Mouse (Mus musculus) cerebellum, adult 8-10 months (tissue): ENCODE data around the gene Tdp1.

Experiments
- DNase-seq: peaks from one replicate; pipeline ENCODE4 v3.0.0; 2022

Tdp1 gene

DNA sequence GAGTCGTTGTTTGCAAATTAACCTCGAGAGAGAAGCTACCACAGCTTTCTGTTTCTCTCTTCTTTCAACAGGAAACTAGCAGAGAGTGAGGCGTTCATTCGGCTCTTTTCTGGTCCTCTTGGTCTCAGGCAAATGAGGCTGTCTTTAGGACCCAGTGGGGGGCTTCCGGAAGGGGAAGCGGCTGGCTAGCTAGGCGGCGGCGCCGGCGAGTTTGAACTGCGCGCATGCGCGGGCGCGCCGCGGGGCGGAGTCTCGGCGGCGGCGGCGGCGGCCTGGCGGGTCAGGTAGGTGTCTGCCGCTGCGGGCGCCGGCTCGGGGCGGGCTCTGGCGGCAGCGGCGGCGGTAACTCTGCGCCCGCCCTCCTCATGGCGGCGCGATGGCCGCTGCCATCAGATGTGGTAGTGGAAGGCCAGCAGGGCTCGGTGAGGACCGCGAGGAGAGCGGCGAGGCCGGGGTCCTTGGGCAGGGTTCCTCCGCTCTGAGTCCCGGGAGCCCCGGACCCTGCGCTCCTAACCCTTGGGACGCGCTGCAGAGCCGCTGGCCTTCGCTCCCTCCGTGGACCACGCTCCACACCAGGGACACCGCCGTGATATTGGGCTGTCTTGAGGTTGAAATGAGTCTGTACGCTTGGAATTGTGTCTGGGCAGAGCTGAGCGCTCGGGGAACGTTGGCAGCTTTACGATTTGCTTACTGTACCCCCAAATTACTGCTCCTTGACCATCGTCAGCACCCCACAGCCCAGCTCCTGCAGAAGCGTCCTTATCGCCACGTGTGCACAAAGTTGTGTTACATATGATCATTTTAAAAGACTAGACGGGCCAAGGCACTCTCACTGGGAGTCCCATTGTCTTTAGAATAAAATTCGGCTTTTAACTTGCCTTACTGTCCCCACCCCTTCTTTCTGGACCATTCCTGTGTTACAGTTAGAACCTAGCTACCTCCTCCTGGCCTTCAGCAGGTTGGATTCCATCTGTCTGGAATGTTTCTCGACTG is at the start of gene Tdp1, which contains the start of gene Efcab11:
Gene Tdp1 (plus strand): TSS at position 249 of the 993 bp plus-strand sequence.
Gene Efcab11 (minus strand): TSS at position 171 of the 993 bp plus-strand sequence.
- peak; percentile 93 for DNase-seq

DNA sequence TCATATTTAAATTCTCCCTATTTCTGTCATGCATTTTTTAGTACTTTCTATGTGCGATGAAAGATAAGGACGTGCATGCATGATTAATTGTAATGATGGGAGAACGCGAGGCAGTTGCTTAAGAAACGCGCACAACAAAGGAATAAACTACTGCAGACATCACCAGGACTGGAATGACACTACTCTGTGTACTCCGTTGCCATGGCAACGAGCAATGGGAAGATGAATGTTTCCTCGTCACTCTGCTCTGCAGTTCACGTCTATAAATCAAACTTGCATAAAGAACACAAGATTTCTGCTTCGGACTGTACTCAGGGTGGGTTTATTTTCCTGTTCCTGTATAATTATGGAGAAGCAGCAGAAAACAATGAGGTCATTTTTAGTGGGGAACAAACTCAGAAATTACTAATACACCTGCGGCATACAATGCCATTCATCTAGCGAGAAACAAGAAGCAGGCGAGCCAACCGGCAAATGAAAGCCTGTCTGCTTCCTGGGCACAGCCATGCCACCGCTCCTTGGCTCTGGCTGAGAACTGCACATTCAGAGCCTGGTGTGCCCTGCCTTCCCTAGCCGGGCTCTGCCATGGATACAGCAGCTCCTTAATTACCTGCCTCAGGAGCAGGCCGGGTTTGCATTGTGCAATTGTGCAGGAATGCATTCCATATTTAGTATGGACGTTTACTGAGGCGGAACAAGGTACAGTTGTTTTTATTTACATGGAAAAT is 47.7 kb upstream of the Tdp1 start:
- peak; percentile 28 for DNase-seq

DNA sequence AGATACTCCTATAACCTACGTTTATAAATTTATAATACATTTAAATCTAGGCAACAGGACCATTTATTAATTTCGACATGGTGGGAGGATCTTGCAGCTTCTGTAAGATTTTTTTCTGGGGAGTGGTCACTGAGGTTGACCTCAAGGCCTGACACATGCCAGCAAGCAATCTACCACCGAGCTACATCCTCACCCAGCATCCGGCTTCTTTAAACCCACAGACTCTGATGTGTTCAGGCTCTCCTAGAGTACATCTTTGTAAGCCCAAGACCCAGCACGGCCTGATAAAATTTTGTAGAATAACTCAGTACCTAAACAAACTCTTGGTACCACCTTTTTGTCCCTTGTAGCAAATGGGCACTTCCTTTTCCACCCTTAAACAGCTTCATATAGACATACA is 46.8 kb upstream of the Tdp1 start:
- no peak for DNase-seq

DNA sequence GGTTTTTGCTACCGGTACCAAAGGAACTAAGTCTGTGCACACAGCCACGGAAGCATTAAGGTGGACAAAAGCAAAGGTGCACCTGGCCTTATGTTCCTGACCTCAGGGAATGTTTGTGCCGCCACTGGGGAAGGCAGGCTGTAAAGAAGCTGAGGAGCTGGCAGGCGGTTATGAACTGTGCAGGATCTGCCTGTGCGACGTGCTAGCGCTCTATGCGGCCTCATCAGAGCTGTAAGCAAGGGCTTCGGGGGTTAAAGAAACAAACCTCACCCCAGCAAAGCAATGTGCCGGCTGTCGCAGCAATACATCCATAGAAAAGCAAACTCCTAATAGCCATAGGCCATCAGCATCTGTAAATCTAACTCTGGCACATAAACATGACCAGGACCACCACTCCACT is 46.2 kb upstream of the Tdp1 start:
- DNase-seq, result no peak

DNA sequence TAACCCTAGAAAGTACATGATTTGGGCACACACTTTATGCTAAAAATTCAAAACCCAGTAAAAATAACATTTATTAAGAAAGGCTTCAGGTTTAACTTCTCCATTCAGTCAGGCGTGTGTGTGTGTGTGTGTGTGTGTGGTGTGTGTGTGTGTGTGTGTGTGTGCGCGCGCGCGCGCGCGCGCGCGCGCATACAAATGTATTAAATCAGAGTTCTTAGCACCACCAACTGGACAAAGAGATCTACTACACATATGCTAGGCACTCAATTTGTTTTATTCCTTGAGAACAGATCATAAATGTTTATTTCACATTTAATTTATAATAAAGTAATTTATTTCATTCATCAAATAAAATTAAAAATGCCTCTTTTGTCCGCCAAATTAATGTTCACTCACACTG is 45.6 kb upstream of the Tdp1 start:
- no peak for DNase-seq

DNA sequence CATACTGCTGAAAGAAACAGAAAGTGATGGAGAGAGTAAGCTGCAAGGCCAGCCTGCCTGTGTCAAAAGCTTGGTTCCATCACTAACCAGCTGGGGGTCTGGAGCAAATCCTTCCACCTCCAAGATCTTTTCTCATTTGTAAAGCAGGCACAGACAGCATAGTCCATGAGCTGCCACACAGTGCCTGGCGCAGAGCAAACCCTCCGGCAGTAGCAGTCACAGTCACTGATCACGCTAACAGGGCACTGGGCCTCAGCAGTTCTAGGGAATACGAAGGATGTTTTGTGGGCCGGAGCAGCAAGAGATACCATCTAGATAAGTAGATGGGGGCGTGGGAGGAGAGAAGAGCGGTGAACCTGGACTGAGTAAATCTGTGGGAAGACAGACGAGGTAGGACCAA is 39.4 kb upstream of the Tdp1 start:
- DNase-seq, result no peak

DNA sequence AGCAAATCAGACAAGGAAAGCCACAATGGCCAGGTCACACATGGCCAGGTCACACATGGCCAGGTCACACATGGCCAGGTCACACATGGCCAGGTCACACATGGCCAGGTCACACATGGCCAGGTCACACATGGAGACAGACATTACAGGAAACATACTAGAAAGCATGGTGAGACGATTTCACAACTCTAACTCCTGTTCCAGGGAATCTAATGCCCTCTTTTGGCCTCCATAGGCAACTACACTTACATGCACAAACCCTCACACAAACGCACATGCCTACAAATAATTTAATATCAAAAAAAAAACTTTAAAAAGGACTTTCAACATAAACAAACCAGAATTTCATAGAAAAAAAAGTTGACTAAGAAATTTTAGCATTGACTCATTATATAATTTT is 34.3 kb upstream of the Tdp1 start:
- no peak for DNase-seq

DNA sequence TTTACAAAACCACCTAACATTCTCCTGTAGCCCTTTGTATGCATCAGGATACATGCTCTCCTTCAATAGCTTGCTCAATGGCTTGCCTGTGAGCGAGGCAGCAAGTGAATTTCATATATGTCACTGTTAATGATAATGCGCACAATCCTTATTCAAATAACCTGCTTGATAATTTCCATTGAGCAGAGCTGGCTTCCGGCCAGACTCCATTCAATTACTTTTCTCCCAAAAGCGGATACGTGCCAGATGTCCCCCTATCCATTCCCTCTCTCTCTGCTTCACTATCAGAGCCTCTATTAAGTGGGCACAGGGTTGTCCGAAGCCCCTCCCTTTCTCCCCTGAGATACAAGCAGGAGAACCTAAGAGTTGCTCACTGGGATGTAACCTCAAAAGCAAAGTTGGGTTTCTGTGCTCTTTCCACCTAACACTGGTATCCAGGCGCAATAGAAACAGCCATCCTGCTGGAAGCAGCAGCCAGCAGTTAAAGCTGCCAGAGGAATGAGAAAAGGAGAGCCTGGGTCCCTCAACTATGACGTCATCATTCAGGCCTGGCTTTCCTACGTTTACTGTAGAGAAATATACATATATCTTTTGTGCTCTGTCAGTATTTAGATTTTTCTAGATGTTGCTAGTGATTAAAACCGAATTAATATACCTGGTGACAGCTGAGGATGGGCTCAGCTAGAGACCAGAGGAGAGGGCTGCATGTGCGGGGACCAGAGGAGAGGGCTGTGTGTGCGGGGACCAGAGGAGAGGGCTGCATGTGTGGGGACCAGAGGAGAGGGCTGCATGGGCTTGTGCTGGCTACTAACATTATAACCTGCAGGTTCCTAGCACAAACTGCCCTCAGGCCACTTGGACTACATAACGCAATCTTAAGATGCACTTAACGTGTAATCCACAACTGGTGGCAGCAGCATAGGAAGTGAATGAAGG is 30.7 kb upstream of the Tdp1 start:
- DNase-seq, result no peak

DNA sequence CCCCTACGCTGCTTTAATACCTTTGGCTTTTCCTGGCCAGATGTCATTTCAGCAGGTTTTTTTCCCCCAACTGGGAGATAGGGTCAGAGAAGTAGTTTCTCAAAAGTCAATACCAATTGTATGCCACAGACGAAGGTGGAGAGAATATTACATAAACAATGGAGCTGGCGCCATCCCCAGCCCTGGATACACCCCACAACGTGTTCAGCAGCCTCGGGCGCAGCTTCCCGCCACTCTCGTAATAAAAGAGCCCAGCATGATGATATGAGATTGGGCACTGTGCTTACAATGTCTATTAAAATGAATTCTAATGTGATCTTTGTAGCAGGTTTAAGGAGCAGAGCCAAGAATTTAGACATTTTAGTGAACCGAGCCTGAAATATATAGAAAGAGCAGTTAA is 28.3 kb upstream of the Tdp1 start:
- DNase-seq, result no peak

DNA sequence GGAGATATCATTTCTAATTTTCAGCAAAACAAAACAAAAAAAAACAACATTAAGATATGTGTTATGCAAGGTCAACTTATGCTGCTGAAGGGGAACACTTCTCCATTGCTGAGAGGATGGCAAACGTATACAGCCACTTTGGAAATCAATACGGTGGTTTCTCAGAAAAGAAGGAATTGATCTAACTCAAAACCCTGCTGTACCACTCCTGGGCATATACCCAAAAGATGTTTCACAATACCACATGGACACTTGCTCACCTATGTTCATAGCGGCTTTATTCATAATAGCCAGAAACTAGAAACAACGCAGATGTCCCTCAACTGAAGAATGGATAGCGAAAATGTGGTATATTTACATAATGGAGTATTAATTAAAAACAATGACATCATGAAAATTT is 25.7 kb upstream of the Tdp1 start:
- DNase-seq, result no peak

DNA sequence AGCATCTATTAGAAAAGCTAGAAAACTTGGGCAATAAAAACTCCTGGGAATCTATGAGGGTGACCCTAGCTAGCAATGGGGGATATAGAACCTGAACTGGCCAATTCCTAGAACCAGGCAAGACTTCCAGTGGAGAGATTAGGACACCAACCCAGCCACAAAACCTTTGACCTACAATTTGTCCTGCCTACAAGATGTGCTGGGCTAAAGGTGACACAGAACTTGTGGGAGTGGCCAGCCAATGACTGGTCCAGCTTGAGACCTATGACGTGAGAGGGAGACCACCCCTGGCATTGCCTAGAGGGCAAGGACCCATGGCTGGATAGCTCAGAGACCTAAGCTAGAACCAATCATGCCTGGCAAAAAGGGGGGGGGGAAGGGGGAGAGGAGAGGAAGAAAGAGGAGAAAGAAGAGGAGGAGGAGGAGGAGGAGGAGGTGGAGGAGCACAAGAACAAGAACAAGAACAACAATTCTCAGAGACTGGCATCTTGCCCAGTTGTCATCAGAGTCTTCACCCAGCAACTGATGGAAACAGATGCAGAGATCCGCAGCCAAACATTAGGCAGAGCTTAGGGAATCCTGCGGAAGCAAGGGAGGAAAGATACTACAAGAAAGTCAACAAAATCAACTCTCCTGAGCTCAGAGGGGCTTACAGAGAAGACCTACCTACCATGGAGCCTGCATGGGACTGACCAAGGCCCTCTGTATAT is 24.8 kb upstream of the Tdp1 start:
- DNase-seq, result no peak

DNA sequence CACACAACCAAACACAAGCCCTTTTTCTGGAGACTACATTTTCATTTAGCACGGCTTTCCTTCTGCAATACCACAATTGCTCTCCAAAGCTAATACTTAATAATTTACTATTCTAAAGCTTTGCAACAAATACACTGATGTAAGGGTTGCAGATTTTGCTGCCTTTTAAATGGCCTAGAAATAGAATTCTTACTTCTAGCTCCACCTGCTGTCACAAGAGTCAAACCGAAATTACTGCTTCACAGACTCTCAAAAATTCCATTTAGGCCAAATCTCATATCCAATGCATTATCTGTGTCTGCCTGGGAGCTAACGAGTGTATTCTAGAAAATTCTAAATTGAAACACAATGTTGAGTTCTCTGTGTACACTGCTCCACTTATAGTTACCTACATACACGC is 23.3 kb upstream of the Tdp1 start:
- DNase-seq, result no peak

DNA sequence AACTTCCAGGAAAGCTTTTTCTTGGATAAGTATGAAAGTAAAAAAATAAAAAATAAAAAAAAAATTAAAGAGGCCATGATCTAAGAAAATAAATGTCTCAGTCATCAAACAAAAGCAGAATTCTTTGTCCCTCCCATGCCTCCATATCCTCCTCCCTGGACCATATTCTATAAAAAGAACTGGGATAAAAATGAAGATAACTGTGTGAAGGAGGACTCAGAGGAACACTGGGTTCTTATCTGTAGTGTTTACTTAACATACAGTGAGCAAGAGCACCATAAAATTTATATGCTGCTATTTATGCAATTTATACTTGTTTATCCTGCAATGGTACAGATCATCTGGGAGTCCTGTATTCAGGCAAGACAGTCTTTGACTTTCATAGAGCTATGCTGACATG is 19.7 kb upstream of the Tdp1 start:
- no peak for DNase-seq

DNA sequence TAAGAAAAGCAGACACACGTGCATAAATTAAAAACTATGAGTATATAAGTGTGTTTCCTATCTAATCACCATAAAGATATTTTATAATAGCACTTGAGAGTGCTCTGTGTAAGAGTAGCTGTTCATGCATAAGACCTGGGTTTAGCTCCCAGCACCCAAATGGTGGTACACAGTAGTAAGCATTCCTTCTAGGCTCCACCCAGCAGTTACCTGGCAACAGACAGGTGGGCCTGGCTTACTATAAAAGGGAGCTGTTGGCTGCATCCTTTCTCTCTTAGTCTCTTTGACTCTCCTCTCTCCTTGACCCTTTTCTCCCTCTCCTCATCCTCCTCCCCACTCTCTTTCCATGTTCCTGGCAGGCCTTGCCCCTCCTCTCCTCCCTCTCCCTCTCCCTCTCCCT is 15.5 kb upstream of the Tdp1 start:
- no peak for DNase-seq

DNA sequence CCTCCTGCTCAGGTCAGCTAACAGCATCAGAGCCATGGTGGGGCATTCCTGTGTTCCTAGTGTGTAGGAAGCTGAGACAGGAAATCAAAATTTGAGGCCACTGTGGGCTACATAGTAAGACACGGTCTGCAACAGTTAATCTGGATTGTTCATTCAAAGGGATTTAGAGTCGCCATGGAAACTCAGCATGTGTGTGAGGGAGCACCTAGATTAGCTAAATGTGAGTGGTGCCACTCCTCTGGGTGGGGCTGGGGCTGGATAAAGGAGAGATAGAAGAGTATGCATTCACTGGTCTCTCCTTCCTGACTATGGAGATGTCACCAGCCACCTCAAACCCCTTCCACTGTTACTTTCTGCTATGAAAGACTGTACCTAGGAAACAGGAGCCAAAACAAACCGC is 10.9 kb upstream of the Tdp1 start:
- no peak for DNase-seq

DNA sequence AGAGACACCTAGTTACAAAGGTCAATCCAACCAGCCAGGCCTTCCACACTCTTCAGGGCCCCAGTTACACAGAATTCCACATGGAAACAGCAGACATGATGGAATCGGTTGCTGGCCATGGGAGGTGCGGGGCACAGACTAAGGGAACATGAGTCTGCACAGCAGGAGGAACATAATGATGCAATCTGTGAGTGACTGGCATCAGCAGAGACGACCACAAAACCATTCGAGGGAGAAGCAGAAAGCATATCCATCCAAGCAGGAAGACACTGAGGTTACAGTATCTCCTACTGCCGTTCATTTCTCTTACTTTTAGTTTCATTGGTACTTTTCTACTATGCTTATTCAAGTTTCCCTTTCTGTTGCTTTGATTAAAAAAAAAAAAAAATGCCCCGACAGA is 9.7 kb upstream of the Tdp1 start:
- DNase-seq, result no peak

DNA sequence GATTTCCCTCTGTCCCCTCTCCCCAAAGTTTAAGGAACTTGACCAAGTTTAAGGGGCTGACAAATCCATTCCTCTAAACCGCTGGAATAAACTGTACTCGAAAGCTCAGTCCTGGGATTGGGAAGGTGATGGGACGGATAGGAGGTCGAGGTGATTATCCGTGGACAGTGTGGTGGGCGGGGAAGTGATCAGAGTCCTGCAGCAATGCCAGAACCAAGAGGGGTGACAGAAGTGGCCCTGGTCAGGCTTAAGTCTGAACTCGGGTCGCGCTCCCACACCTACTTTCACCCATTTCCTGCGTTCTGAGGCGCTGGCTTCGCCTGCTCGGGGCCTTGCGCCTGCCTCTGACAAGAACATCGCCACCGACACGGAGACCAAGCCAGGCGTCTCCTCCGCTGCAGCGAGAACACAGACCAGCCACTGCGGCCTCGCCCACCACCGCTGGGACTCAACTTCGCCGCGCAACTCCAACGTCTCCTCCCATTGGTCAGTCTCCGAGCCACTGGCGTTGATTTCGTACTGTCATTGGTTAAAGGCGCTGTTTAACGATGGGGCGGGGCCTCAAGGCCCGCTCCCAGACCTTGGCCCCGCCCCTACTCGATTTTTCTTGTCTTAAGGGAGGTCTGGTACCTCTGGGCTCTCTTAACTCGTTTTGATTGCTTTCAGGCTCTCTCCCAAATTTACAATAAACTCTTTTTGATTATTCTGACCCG is 1.2 kb upstream of the Tdp1 start:
- DNase-seq, result peak; percentile 72

DNA sequence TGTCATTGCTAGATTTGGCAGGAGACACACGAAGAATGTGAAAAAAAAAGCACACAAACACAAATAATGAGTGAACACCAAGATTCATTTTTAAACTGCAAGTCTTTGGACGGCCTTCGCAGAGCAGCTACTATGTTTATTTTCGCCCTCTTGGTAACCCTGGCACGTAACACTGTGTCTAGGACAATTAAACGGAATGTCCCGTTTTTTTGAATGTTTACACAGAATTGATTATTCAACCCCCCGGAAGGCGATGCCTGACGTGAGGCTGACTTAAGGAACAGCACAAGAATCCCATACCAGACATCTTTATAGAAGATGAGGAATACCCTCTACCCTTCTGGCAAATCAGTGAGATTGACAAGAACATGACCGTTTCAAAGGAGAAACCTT is 608 bp upstream of the Tdp1 start:
- no peak for DNase-seq

DNA sequence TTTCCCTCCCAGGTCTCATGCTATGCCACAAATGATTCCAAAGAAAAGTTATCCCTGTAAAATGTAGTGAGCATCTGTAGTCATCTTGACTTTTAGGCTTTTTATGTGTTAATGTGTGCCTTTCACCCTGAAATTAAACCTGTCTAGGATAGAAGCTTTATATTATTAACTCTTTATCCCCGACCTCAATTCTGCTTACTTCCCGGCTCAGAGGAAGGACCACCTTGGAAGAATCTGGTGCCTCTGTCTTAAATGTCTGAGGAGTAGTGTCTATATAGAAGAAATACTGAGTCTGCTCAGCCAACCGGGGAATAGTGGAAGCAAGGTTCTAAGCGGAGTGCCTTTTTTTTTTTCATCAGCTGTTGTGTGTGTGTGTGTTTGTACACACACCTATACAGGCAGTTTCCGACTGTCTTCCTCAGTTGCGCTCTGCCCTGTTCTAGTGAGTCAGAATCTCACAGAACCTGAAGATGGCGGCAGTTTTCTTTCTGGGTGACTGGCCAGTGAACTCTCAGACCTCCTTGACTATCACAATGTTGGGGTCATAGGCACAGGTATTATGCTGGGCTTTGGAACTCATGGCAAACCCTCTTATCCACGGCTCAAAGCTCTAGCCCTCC is 1.1 kb downstream of the Tdp1 start:
- DNase-seq, result no peak

DNA sequence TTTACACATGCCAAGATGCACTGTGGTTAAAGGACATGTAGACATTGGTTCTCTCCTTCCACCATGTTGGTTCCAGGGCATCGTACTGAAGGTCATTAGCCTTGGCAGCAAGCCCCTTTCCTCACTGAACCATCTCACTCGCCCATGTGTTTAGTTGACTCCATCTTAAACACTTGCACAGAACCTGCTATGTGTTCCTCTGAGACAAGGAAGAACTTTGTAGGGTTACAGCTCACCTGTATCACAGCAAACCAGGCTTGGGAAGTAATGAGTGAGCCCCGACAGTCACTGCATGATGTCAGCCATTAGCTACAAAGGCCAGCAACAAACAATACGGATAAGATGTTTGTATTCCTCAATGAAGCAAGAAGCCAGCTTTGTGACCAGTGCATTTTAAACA is 13.5 kb downstream of the Tdp1 start:
- no peak for DNase-seq

DNA sequence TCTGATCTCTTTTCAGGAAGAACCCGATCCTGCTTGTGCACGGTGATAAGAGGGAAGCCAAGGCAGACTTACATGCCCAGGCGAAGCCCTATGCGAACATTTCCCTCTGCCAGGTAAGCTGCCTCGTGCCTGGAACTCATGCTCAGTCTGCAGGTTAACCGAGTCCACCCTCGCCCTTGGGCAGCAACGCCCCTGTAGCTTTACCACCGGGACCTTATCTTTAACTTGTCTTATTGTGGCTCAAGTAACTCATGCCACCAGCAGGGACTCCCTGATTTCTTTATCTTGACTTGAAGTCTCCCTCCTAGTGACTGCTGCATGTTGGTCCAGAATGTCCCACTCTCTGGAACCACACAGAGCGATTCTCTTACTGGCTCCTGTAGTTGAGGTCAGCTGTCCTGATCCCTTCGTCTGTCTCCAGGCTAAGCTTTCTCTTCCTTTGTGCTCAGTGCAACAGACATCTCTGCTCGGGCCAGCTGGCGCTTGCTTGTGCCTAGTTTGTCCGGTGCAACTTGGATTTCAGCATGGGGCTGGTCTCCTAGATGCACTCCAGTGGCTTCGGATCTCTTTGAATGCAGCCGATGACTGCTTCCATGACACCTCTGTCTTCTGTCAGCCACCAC is 14.0 kb downstream of the Tdp1 start:
- DNase-seq, result no peak
